Mouse (Mus musculus) embryonic fibroblast, embryonic 13.5 days (primary cell): ENCODE measurements around the gene Igf2r. TPM values are rescaled to one million over a fixed set of nuclear protein-coding genes. Genes with fewer than 3 reads are reported as not detected.
"Not testable (repeated sequence)": the region's sequence is repeated elsewhere in the genome, so short reads cannot be mapped to it uniquely, and the experiment has no call there.

Experiments used
- H3K27ac ChIP-seq: 2 replicates; pipeline ENCODE4 v1.5.1; 2012; ENCODE audit warnings: low read length, control low read depth, inconsistent platforms; ENCODE audit not compliant: insufficient read depth
- H3K4me1 ChIP-seq: 2 replicates; pipeline ENCODE4 v1.6.1; 2011; ENCODE audit warnings: low read length; ENCODE audit not compliant: control insufficient read depth, insufficient read depth
- H3K4me3 ChIP-seq: 2 replicates; pipeline ENCODE4 v1.5.1; 2011; ENCODE audit warnings: mild to moderate bottlenecking, control low read depth, low read length; ENCODE audit not compliant: insufficient read depth
- CTCF ChIP-seq: IDR thresholded peaks from 2 replicates; pipeline ENCODE4 v1.5.1; 2011; ENCODE audit warnings: mild to moderate bottlenecking, control low read depth, low read length, moderate library complexity, borderline replicate concordance; ENCODE audit not compliant: insufficient read depth
- POLR2A ChIP-seq: IDR thresholded peaks from 2 replicates; pipeline ENCODE4 v1.6.1; 2011; ENCODE audit warnings: low read depth, mild to moderate bottlenecking, control low read depth, low read length, moderate library complexity
- polyA plus RNA-seq: library from polyadenylated mRNA; stranded (reverse); fragments of >200 nt; gene quantifications from 2 replicates; pipeline ENCODE4 v1.2.4, GENCODE M21; 2011; ENCODE audit warnings: low read depth; ENCODE audit not compliant: missing spikeins, insufficient read length

The Igf2r gene
- polyA plus RNA-seq, 1 experiment = 249 TPM

GRCm38 (mm10) chr17:12677139-12677538, 92.3 kb downstream of the Igf2r start:
- Histone ChIP-seq H3K4me3 (no peak overlapping the region), H3K4me1 (no peaks in the 10 kb centered on the region), H3K27ac (no peak overlapping the region)
- TF ChIP-seq CTCF (no peak), POLR2A (no peak)

DNA sequence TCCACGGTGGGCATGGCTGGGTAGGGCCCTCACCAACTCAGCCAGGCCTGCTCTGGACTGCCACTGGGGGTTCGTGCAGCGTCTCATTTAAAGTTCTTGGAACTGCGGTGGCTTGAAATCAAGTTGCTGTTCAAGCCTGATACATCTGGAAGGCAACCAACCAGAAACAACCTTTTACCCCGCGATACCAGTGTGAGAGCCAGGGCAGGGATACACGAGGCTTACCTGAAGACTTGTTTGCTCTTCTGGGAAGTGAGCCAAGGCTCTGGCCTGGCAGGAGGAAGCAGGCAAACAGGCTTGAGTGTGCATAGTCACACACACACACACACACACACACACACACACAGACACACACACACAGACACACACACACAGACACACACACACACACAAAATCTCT, 93.8 kb downstream of the Igf2r start, which contains the start of gene Slc22a1:
Gene Slc22a1 (minus strand): TSS at position 184 of the 400 bp plus-strand sequence.
- Histone ChIP-seq H3K4me1 (no peaks in the 10 kb centered on the region), H3K4me3 (no peak within 1 kb of the TSS), H3K27ac (no peak within 1 kb of the TSS)
- TF ChIP-seq CTCF = no peak
- no peak for TF ChIP-seq POLR2A

GRCm38 (mm10) chr17:12674980-12675379, 94.5 kb downstream of the Igf2r start:
- not testable (repeated sequence) for H3K4me1 ChIP-seq, H3K27ac ChIP-seq, H3K4me3 ChIP-seq

GRCm38 (mm10) chr17:12673871-12674270, 95.6 kb downstream of the Igf2r start:
- TF ChIP-seq POLR2A (no peak), CTCF (no peak)
- H3K4me3 ChIP-seq = no peak overlapping the region
- H3K27ac ChIP-seq = no peak overlapping the region
- no peaks in the 10 kb centered on the region for H3K4me1 ChIP-seq

DNA sequence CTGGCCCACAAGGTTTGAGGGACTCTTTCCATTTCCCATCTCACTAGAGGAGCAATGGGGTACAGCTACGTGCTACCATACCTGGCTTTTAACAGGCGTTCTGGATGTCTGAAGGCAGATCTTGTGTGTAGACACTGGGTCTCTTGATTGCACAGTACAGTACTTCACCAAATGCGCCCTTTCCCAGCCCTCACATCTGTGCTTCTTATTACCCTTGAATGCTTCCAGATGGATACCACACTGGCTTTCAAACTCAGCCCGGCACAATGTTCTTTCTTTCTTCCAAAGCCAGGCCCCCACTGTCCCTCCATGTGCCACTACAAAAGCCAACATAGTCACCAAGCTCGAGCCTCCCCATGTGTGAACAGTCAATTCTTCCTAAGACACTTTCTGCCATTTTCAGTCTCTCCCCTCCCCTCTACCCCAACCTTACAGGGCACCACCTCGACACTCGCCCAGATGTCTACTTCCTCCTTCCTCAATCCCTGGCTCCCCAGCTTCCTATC, 97.1 kb downstream of the Igf2r start:
- Histone ChIP-seq H3K4me3 (no peak overlapping the region), H3K27ac (no peak overlapping the region), H3K4me1 (no peaks in the 10 kb centered on the region)
- TF ChIP-seq CTCF (no peak), POLR2A (no peak)

DNA sequence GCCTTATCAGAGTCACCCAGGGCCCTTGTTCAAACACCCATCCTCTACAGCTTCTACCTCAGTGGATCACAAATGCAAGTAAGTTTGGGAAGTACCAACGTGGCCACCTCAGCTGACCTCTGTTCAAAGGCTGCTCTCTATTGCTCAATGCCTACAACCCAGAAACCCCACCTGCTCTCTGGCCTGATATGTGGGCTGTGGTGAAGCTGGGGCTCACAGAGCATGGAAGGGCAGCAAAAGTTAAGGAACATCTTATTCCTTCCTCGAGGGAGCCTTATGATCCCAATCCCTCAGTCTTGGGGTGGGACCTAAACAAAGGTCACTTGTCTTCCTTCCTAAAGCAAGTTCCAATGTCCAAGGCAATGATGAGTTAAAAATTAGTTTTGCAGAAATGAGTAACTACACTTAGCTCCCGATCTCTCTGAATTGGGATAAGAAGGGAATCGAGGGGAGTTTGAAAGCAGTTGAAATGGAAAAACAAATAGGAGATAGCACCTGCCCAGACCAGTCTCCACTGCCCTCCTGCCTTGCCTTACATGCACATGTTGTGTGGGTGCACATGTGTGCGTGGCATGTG, 98.3 kb downstream of the Igf2r start:
- no peaks in the 10 kb centered on the region for H3K4me1 ChIP-seq
- no peak overlapping the region for H3K27ac ChIP-seq
- H3K4me3 ChIP-seq = no peak overlapping the region
- no peak for TF ChIP-seq POLR2A
- TF ChIP-seq CTCF = no peak

DNA sequence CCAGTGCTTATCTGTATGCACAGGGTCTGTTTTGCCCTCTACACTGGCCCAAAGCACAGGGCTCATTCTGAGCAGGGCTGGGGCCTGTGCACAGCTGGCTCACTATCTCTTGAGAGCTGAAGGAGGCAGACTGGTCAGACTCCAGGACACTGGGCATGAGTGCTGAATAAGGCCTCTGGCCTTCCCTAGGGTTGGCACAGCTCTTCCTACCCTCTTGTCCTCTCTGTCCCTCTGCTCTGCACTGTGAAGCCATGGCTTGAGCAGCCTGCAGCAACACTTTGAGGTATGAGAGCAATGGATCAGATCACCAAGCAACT, 100.1 kb downstream of the Igf2r start:
- TF ChIP-seq POLR2A = no peak
- no peak for TF ChIP-seq CTCF
- Histone ChIP-seq H3K27ac (no peak overlapping the region), H3K4me1 (no peaks in the 10 kb centered on the region), H3K4me3 (no peak overlapping the region)

DNA sequence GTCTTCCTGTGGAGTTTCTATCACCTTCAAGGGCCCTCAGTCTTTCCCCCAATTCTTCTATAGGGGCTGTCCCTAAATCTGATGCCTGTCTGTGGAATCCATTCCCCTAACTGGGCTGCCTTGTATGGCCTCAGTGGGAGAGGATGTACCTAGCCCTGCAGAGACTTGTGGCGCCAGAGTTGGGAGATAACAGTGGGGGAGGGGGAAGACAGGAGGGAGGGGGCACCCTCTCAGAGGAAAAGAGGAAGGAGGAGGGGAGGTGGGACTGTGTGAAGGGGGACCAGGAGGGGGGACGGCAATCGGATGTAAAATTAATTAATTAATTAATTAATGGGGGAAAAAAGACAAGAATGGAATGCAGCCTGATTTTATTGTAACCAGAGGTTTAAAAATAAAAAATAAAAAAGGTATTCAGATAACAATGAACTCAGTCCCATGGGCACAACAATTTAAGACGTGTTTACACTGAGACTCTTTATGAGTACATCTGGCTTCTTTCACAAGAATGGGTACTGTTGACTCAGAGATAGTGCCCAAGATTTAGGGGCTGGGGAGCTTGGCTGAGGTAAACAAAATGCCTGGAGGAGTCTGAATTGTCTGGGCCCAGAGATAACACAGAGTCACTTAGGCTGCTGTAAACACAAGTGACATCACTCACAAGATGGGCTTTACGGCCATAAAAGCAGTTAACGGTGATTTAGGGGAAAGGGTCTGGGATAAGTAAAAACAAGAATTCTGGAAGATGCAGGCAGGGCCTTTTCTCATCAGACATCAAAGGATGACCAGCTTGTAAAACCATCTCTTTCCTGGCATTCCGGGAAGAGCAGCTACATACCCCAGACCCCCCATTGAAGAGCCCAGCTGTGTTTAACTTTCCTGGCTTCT, 100.7 kb downstream of the Igf2r start:
- no peak overlapping the region for H3K27ac ChIP-seq
- H3K4me1 ChIP-seq = no peaks in the 10 kb centered on the region
- no peak overlapping the region for H3K4me3 ChIP-seq
- TF ChIP-seq CTCF = no peak
- TF ChIP-seq POLR2A = no peak

DNA sequence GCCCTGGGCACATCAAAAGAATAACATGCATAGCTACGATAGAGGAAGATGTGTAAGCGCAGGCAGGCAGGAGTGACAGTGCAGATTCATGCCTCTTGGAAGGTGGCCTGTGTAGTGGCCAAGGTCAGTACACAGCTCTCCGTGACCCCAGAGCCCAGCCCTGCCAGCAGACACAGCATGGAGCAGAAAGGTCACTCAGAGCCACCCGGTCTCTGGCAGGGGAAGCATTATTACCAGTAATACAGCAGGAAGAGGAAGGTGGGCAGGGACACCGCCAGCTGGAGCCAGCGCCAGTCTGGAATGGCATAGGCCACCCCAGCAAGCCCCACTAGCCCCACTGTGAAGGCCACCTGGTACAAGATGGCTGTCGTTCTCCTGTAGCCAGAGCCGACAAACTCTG, 105.3 kb downstream of the Igf2r start:
- Histone ChIP-seq H3K27ac (no peak overlapping the region), H3K4me1 (no peaks in the 10 kb centered on the region), H3K4me3 (no peak overlapping the region)
- no peak for TF ChIP-seq POLR2A
- no peak for TF ChIP-seq CTCF

DNA sequence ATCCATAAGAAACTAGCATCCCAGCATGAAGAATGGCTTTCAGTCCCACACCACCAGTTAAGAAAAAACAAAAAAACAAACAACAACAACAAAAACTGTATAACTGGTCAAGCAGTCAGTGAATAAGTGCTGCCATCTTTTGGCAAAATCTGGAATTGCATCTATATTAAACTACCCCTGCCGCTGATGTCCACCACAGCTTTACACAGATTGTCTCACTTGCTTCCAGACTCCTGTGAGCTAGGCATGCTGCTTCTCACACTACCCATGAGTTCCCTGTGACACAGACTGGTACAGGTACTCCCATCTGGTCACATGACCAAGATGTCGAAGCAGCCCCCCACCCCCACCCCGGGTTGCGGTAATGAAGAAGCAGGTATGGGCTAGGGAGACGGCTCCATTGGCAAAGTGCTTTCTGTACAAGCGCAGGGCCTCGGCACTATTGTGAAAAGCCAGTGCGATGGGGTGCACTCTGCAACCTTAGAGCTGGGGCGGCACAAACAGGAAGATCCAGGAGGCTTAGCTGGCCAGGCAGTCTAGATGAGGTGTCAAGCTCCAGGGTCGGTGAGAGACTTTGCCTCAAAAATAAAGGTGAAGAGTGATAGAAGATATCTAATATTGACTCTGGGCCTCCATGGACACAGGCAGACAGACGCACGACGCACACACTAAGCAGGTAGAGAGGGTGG, 108.7 kb downstream of the Igf2r start:
- Histone ChIP-seq H3K4me3 (no peak overlapping the region), H3K27ac (no peak overlapping the region), H3K4me1 (no peaks in the 10 kb centered on the region)
- TF ChIP-seq POLR2A = no peak
- no peak for TF ChIP-seq CTCF
